Mouse (Mus musculus): ENCODE results near the gene Kansl3.

- TF ChIP-seq CTCF (IDR thresholded peaks at IDR 0.05; ENCODE audit: borderline replicate concordance, insufficient read depth, low read length) (no peak), POLR2A (IDR thresholded peaks at IDR 0.05; ENCODE audit: low read depth, low read length) (no peak)
Measured at GRCm38 (mm10) chr1:36401509-36401908, 32.5 kb upstream of the Kansl3 start.

All from embryonic fibroblast, embryonic 13.5 days (primary cell).